Mouse (Mus musculus) stomach, postnatal 0 days (tissue): ENCODE results near the gene Vrk3. TPM values are rescaled to one million over a fixed set of nuclear protein-coding genes. Genes with fewer than 3 reads are reported as not detected.
A peak's percentile ranks its signal among the peaks of the same experiment; 100 is the strongest.

Experiments used
- ATAC-seq: fragments of 200-750 bp; cut with Nextera tagmentation; 2 replicates; pipeline ENCODE4 v1.8.0; 2017; ENCODE audit not compliant: low FRiP score, low TSS enrichment
- DNase-seq: peaks from one replicate; pipeline ENCODE4 v3.0.0-alpha.2; 2016; ENCODE audit warnings: low spot score
- H3K27ac ChIP-seq: fragments of 300-500 bp; sonication (generic); replicated peaks from 2 replicates; pipeline ENCODE4 v1.5.1; 2014; ENCODE audit warnings: mild to moderate bottlenecking, control low read depth
- H3K27me3 ChIP-seq: fragments of 300-500 bp; sonication (generic); 2 replicates; pipeline ENCODE4 v1.6.1; 2014; ENCODE audit warnings: low read length; ENCODE audit not compliant: control insufficient read depth, insufficient read depth
- H3K36me3 ChIP-seq: fragments of 300-500 bp; sonication (generic); 2 replicates; pipeline ENCODE4 v1.6.1; 2014; ENCODE audit warnings: low read length, mixed read lengths; ENCODE audit not compliant: control insufficient read depth, insufficient read depth
- H3K4me1 ChIP-seq: fragments of 300-500 bp; sonication (generic); replicated peaks from 2 replicates; pipeline ENCODE4 v1.6.1; 2014; ENCODE audit warnings: antibody characterized with exemption; ENCODE audit not compliant: control insufficient read depth, insufficient read depth
- H3K4me2 ChIP-seq: fragments of 300-500 bp; sonication (generic); replicated peaks from 2 replicates; pipeline ENCODE4 v1.6.1; 2014; ENCODE audit warnings: low read depth, mild to moderate bottlenecking, control low read depth, moderate library complexity
- H3K4me3 ChIP-seq: fragments of 300-500 bp; sonication (generic); 2 replicates; pipeline ENCODE4 v1.5.1; 2014; ENCODE audit warnings: low read depth, low read length, control low read depth
- H3K9ac ChIP-seq: fragments of 300-500 bp; sonication (generic); 2 replicates; pipeline ENCODE4 v1.6.1; 2014; ENCODE audit warnings: mild to moderate bottlenecking, low read length, control low read depth, mixed read lengths
- H3K9me3 ChIP-seq: fragments of 300-500 bp; sonication (generic); 2 replicates; pipeline ENCODE4 v1.6.1; 2016; ENCODE audit warnings: low read length; ENCODE audit not compliant: control insufficient read depth
- CTCF ChIP-seq: IDR thresholded peaks from 2 replicates; pipeline ENCODE4 v1.5.1; 2016; ENCODE audit warnings: antibody characterized with exemption, low read depth, mild to moderate bottlenecking, moderate library complexity
- EP300 ChIP-seq: optimal IDR thresholded peaks from 2 replicates; pipeline ENCODE3; 2016; ENCODE audit warnings: antibody characterized with exemption
- WGBS: fragments of 180-500 bp; shearing (Covaris S2); extraction: QIAGEN DNeasy Blood & Tissue Kit; methylation state at CpG from one replicate; pipeline ENCODE4 v1.1.7; 2014; 5-methylcytosine and 5-hydroxymethylcytosine counted together
- polyA plus RNA-seq: library from polyadenylated mRNA; unstranded; fragments of >200 nt; fragmentation: Nextera tagmentation; extraction: Ambion mirVana; gene quantifications from 2 replicates; pipeline ENCODE4 v1.2.1, GENCODE M21; 2015

Vrk3 gene
- polyA plus RNA-seq, 1 experiment from 2014 or later, result 21.7 TPM

GRCm38 (mm10) chr7:44792781-44793180, 44.6 kb downstream of the Vrk3 start:
- no peaks in the 10 kb centered on the region for H3K36me3 ChIP-seq
- H3K4me2 ChIP-seq, result no peak overlapping the region
- no peaks in the 10 kb centered on the region for H3K4me1 ChIP-seq
- DNase-seq, result no peak
- no peak for TF ChIP-seq CTCF
- no peak for TF ChIP-seq EP300
- no peaks in the 10 kb centered on the region for H3K27me3 ChIP-seq
- 77% methylated on average over 6 of the region's 6 CpGs for WGBS
- ATAC-seq, result no peak
- H3K4me3 ChIP-seq, result no peak overlapping the region
- H3K9me3 ChIP-seq, result no peaks in the 10 kb centered on the region
- no peak overlapping the region for H3K9ac ChIP-seq
- H3K27ac ChIP-seq, result no peak overlapping the region

GRCm38 (mm10) chr7:44808927-44809326, 60.7 kb downstream of the Vrk3 start:
- DNase-seq (peak; percentile 3), ATAC-seq (no peak)
- Histone ChIP-seq H3K27me3 (no peaks in the 10 kb centered on the region), H3K4me1 (no peaks in the 10 kb centered on the region), H3K36me3 (no peaks in the 10 kb centered on the region), H3K9ac (no peak overlapping the region), H3K4me2 (no peak overlapping the region), H3K4me3 (no peak overlapping the region), H3K9me3 (no peaks in the 10 kb centered on the region), H3K27ac (no peak overlapping the region)
- no peak for TF ChIP-seq CTCF
- no peak for TF ChIP-seq EP300
- whole genome bisulfite sequencing, result 79% methylated on average over 2 of the region's 2 CpGs

GRCm38 (mm10) chr7:44809466-44809865, 61.3 kb downstream of the Vrk3 start:
- Histone ChIP-seq H3K4me3 (no peak overlapping the region), H3K27me3 (no peaks in the 10 kb centered on the region), H3K27ac (no peak overlapping the region), H3K36me3 (no peaks in the 10 kb centered on the region), H3K4me2 (no peak overlapping the region), H3K9ac (no peak overlapping the region), H3K4me1 (no peaks in the 10 kb centered on the region), H3K9me3 (no peaks in the 10 kb centered on the region)
- no peak for ATAC-seq
- 91% methylated on average over 3 of the region's 3 CpGs for WGBS
- peak; percentile 11 for DNase-seq
- TF ChIP-seq EP300 (no peak), CTCF (no peak)

GRCm38 (mm10) chr7:44810365-44810764, 62.2 kb downstream of the Vrk3 start:
- no peak for ATAC-seq

GRCm38 (mm10) chr7:44810819-44811557, 62.8 kb downstream of the Vrk3 start:
- H3K27me3 ChIP-seq, result no peaks in the 10 kb centered on the region
- H3K9me3 ChIP-seq, result no peaks in the 10 kb centered on the region
- H3K4me2 ChIP-seq, result no peak overlapping the region
- DNase-seq (peak; percentile 10), ATAC-seq (no peak)
- no peak overlapping the region for H3K9ac ChIP-seq
- H3K4me3 ChIP-seq, result no peak overlapping the region
- WGBS, result 87% methylated on average over 7 of the region's 7 CpGs
- TF ChIP-seq CTCF, result no peak
- TF ChIP-seq EP300, result no peak
- 0 out of 2 replicates have a peak, but pooled peaks cover 4% of the 10 kb centered on the region for H3K4me1 ChIP-seq
- H3K27ac ChIP-seq, result no peak overlapping the region
- no peaks in the 10 kb centered on the region for H3K36me3 ChIP-seq

More at GRCm38 (mm10) chr7:44810365-44810764, 62.2 kb downstream of the Vrk3 start:
- WGBS, result 76% methylated on average over 4 of the region's 4 CpGs
- H3K9ac ChIP-seq, result no peak overlapping the region
- H3K27ac ChIP-seq, result no peak overlapping the region
- H3K4me1 ChIP-seq, result 0 out of 2 replicates have a peak, but pooled peaks cover 4% of the 10 kb centered on the region
- no peaks in the 10 kb centered on the region for H3K36me3 ChIP-seq
- no peak overlapping the region for H3K4me2 ChIP-seq
- TF ChIP-seq CTCF, result no peak
- no peak for TF ChIP-seq EP300
- peak; percentile 4 for DNase-seq
- H3K9me3 ChIP-seq, result no peaks in the 10 kb centered on the region
- no peak overlapping the region for H3K4me3 ChIP-seq
- no peaks in the 10 kb centered on the region for H3K27me3 ChIP-seq

- 92% methylated on average over 20 of the region's 20 CpGs for WGBS
These were observed 64.6 kb downstream of the Vrk3 start for GRCm38 (mm10) chr7:44812651-44813325.

More at GRCm38 (mm10) chr7:44812651-44813325, 64.6 kb downstream of the Vrk3 start:
- no peak overlapping the region for H3K27ac ChIP-seq
- DNase-seq (peak; percentile 17), ATAC-seq (no peak)
- H3K36me3 ChIP-seq, result no peaks in the 10 kb centered on the region
- peaks cover 11% of the 10 kb centered on the region for H3K4me1 ChIP-seq
- no peak overlapping the region for H3K4me2 ChIP-seq
- TF ChIP-seq EP300, result no peak
- no peak for TF ChIP-seq CTCF
- H3K9me3 ChIP-seq, result no peaks in the 10 kb centered on the region
- H3K27me3 ChIP-seq, result no peaks in the 10 kb centered on the region
- H3K9ac ChIP-seq, result no peak overlapping the region
- H3K4me3 ChIP-seq, result no peak overlapping the region
